Mouse (Mus musculus) heart, embryonic 16.5 days (tissue): ENCODE results near the gene Exoc4. TPM values are rescaled to one million over a fixed set of nuclear protein-coding genes. Genes with fewer than 3 reads are reported as not detected.

ENCODE experiments used
- ATAC-seq: fragments of 200-750 bp; cut with Nextera tagmentation; replicated peaks from 2 replicates; pipeline ENCODE4 v1.8.0; 2017; ENCODE audit warnings: moderate number of reproducible peaks; ENCODE audit not compliant: insufficient read depth, low FRiP score; ENCODE audit errors: extremely low read depth
- H3K27ac ChIP-seq: fragments of 300-500 bp; sonication (generic); 2 replicates; pipeline ENCODE4 v1.5.1; 2014; ENCODE audit warnings: mild to moderate bottlenecking, low read length, control low read depth, moderate library complexity
- H3K27me3 ChIP-seq: fragments of 300-500 bp; sonication (generic); 2 replicates; pipeline ENCODE4 v1.6.1; 2014; ENCODE audit warnings: low read length, mixed read lengths; ENCODE audit not compliant: control insufficient read depth, insufficient read depth
- H3K36me3 ChIP-seq: fragments of 300-500 bp; sonication (generic); 2 replicates; pipeline ENCODE4 v1.6.1; 2014; ENCODE audit not compliant: control insufficient read depth, insufficient read depth
- H3K4me1 ChIP-seq: fragments of 300-500 bp; sonication (generic); 2 replicates; pipeline ENCODE4 v1.6.1; 2014; ENCODE audit warnings: low read length, mixed read lengths; ENCODE audit not compliant: control insufficient read depth, insufficient read depth
- H3K4me2 ChIP-seq: fragments of 300-500 bp; sonication (generic); 2 replicates; pipeline ENCODE4 v1.6.1; 2014; ENCODE audit warnings: low read depth, mild to moderate bottlenecking, control low read depth, low read length
- H3K4me3 ChIP-seq: fragments of 300-500 bp; sonication (generic); 2 replicates; pipeline ENCODE4 v1.5.1; 2014; ENCODE audit warnings: mild to moderate bottlenecking, control low read depth, low read length
- H3K9ac ChIP-seq: fragments of 300-500 bp; sonication (generic); 2 replicates; pipeline ENCODE4 v1.6.1; 2014; ENCODE audit warnings: low read length, control low read depth
- H3K9me3 ChIP-seq: fragments of 300-500 bp; sonication (generic); replicated peaks from 2 replicates; pipeline ENCODE4 v1.6.1; 2016; ENCODE audit warnings: low read length; ENCODE audit not compliant: control insufficient read depth
- WGBS: fragments of 180-500 bp; shearing (Covaris S2); extraction: QIAGEN DNeasy Blood & Tissue Kit; methylation state at CpG from one replicate; pipeline ENCODE4 v1.1.7; 2014; 5-methylcytosine and 5-hydroxymethylcytosine counted together
- polyA plus RNA-seq: library from polyadenylated mRNA; unstranded; fragments of >200 nt; fragmentation: Nextera tagmentation; extraction: Ambion mirVana; gene quantifications from 2 replicates; pipeline ENCODE4 v1.2.1, GENCODE M21; 2015

The Exoc4 gene
- polyA plus RNA-seq, 1 experiment from 2014 or later: 35.1 TPM

GRCm38 (mm10) chr6:33873000-33873399, 624.1 kb downstream of the Exoc4 start:
- ATAC-seq: no peak
- H3K4me3 ChIP-seq: no peak overlapping the region
- H3K9me3 ChIP-seq: no peaks in the 10 kb centered on the region
- H3K4me2 ChIP-seq: no peak overlapping the region
- H3K36me3 ChIP-seq: no peaks in the 10 kb centered on the region
- H3K27ac ChIP-seq: no peak overlapping the region
- 46% methylated on average over 5 of the region's 5 CpGs for WGBS
- no peak overlapping the region for H3K9ac ChIP-seq
- H3K4me1 ChIP-seq: peaks cover 33% of the 10 kb centered on the region
- no peaks in the 10 kb centered on the region for H3K27me3 ChIP-seq

- ATAC-seq: no peak
- Histone ChIP-seq H3K4me3 (no peak overlapping the region), H3K36me3 (no peaks in the 10 kb centered on the region), H3K9ac (no peak overlapping the region), H3K27ac (no peak overlapping the region), H3K27me3 (no peaks in the 10 kb centered on the region), H3K4me2 (no peak overlapping the region), H3K4me1 (peaks cover 27% of the 10 kb centered on the region), H3K9me3 (no peaks in the 10 kb centered on the region)
- 72% methylated on average over 8 of the region's 8 CpGs for WGBS
Observed at GRCm38 (mm10) chr6:33874291-33875014, 625.6 kb downstream of the Exoc4 start.

GRCm38 (mm10) chr6:33884141-33884683, 635.3 kb downstream of the Exoc4 start:
- Histone ChIP-seq H3K4me2 (no peak overlapping the region), H3K4me1 (no peaks in the 10 kb centered on the region; the same call in 1 of the 2 replicates), H3K9me3 (no peaks in the 10 kb centered on the region), H3K27ac (no peak overlapping the region), H3K4me3 (no peak overlapping the region), H3K36me3 (no peaks in the 10 kb centered on the region), H3K9ac (no peak overlapping the region), H3K27me3 (no peaks in the 10 kb centered on the region)
- 49% methylated on average over 9 of the region's 9 CpGs for WGBS
- no peak for ATAC-seq

GRCm38 (mm10) chr6:33886941-33887340, 638.1 kb downstream of the Exoc4 start:
- no peaks in the 10 kb centered on the region for H3K27me3 ChIP-seq
- no peak overlapping the region for H3K4me3 ChIP-seq
- no peaks in the 10 kb centered on the region for H3K36me3 ChIP-seq
- no peak overlapping the region for H3K4me2 ChIP-seq
- no peaks in the 10 kb centered on the region for H3K9me3 ChIP-seq
- no peak for ATAC-seq
- no peak overlapping the region for H3K27ac ChIP-seq
- H3K9ac ChIP-seq: no peak overlapping the region
- H3K4me1 ChIP-seq: peaks cover 6% of the 10 kb centered on the region
- 75% methylated on average over 2 of the region's 2 CpGs for WGBS

- no peaks in the 10 kb centered on the region for H3K9me3 ChIP-seq
- peaks cover 17% of the 10 kb centered on the region for H3K4me1 ChIP-seq
- no peak overlapping the region for H3K4me2 ChIP-seq
- no peaks in the 10 kb centered on the region for H3K36me3 ChIP-seq
- WGBS: 82% methylated on average over 1 of the region's 1 CpGs
- no peaks in the 10 kb centered on the region for H3K27me3 ChIP-seq
- H3K4me3 ChIP-seq: no peak overlapping the region
- ATAC-seq: no peak
- no peak overlapping the region for H3K27ac ChIP-seq
- H3K9ac ChIP-seq: no peak overlapping the region
Observed at GRCm38 (mm10) chr6:33890926-33891325, 642.0 kb downstream of the Exoc4 start.

- H3K9me3 ChIP-seq: no peaks in the 10 kb centered on the region
- no peak overlapping the region for H3K4me3 ChIP-seq
- no peaks in the 10 kb centered on the region for H3K27me3 ChIP-seq
- no peak overlapping the region; the same call in 1 of the 2 replicates for H3K4me2 ChIP-seq
- peak overlapping the region; percentile 52 for H3K27ac ChIP-seq
- ATAC-seq: 0 out of 2 replicates have a peak, but pooled peaks have one; percentile 28
- H3K36me3 ChIP-seq: no peaks in the 10 kb centered on the region
- WGBS: 28% methylated on average over 2 of the region's 2 CpGs
- peaks cover 17% of the 10 kb centered on the region for H3K4me1 ChIP-seq
- no peak overlapping the region for H3K9ac ChIP-seq
Observed at GRCm38 (mm10) chr6:33892142-33892541, 643.3 kb downstream of the Exoc4 start.

- peaks cover 12% of the 10 kb centered on the region for H3K4me1 ChIP-seq
- no peak overlapping the region for H3K4me2 ChIP-seq
- no peak overlapping the region for H3K27ac ChIP-seq
- no peak overlapping the region for H3K4me3 ChIP-seq
- no peaks in the 10 kb centered on the region for H3K27me3 ChIP-seq
- no peak overlapping the region for H3K9ac ChIP-seq
- H3K9me3 ChIP-seq: no peaks in the 10 kb centered on the region
- no peak for ATAC-seq
- H3K36me3 ChIP-seq: no peaks in the 10 kb centered on the region
- WGBS: 77% methylated on average over 5 of the region's 5 CpGs
Observed at GRCm38 (mm10) chr6:33899973-33900372, 651.1 kb downstream of the Exoc4 start.

GRCm38 (mm10) chr6:33900615-33901014, 651.7 kb downstream of the Exoc4 start:
- no peaks in the 10 kb centered on the region for H3K9me3 ChIP-seq
- no peak overlapping the region for H3K4me3 ChIP-seq
- H3K27ac ChIP-seq: no peak overlapping the region
- no peak overlapping the region for H3K4me2 ChIP-seq
- H3K36me3 ChIP-seq: no peaks in the 10 kb centered on the region
- H3K27me3 ChIP-seq: no peaks in the 10 kb centered on the region
- WGBS: 61% methylated on average over 4 of the region's 4 CpGs
- H3K4me1 ChIP-seq: peaks cover 7% of the 10 kb centered on the region
- no peak overlapping the region for H3K9ac ChIP-seq
- no peak for ATAC-seq

GRCm38 (mm10) chr6:33905099-33905498, 656.2 kb downstream of the Exoc4 start:
- Histone ChIP-seq H3K27me3 (no peaks in the 10 kb centered on the region), H3K27ac (no peak overlapping the region), H3K9me3 (no peaks in the 10 kb centered on the region), H3K4me1 (no peaks in the 10 kb centered on the region), H3K9ac (no peak overlapping the region), H3K4me2 (no peak overlapping the region), H3K4me3 (no peak overlapping the region), H3K36me3 (no peaks in the 10 kb centered on the region)
- no peak for ATAC-seq
- 36% methylated on average over 1 of the region's 1 CpGs for WGBS
